Mouse (Mus musculus): Measurements from ENCODE around the gene Elovl6.

DNA sequence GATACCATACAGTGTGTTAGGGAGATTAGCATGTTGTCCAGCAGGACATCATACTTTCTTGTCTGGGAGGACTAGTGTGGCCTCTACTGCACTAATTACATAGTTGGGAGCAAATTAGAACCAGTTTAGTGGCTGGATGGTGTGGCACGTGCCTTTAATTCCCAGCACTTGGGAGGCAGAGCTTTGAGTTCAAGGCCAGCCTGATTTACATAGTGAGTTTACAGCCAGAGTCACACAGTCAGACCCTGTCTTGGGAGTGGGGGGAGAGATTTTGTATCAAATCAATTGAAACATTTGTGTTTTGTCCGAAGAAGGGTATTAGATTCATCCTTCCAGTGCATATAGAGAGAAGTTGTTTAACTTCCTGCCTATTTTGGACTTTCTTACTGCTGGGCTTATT is 8.7 kb downstream of the Elovl6 start:
- TF ChIP-seq CTCF (IDR thresholded peaks at IDR 0.05) = no peak
- no peak for TF ChIP-seq EP300 (IDR thresholded peaks at IDR 0.05)
